Mouse (Mus musculus) heart, postnatal 0 days (tissue): ENCODE data around the gene Il11ra1.

Experiments used
- CTCF ChIP-seq: IDR thresholded peaks from 2 replicates; pipeline ENCODE4 v1.5.1; 2016; ENCODE audit warnings: antibody characterized with exemption, control low read depth, low read depth
- EP300 ChIP-seq: IDR thresholded peaks from 2 replicates; pipeline ENCODE4 v1.6.1; 2016; ENCODE audit warnings: antibody characterized with exemption, low read depth

DNA sequence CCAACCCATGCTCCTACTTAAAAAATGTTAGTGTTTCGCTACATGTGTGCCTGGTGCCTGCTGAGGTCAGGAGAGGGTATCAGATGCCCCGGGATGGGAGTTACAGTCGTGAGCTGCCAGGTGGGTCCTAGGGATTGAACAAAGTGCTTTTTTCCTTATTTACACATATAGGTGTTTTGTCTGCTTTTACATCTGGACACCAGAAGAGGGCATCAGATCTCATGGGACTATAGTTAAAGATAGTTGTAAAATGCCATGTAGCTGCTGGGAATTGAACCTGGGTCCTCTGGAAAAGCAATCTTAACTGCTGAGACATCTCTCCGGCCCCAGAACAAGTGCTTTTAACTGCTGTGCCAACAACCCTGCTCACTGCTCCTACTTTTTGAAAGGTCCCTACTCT lies 10.4 kb downstream of the Il11ra1 start:
- no peak for TF ChIP-seq CTCF
- no peak for TF ChIP-seq EP300
